Mouse (Mus musculus) intestine, embryonic 15.5 days (tissue): ENCODE results near the gene Siah2. TPM values are rescaled to one million over a fixed set of nuclear protein-coding genes. Genes with fewer than 3 reads are reported as not detected.
A peak's percentile ranks its signal among the peaks of the same experiment; 100 is the strongest.

Source experiments
- ATAC-seq: fragments of 200-750 bp; cut with Nextera tagmentation; 2 replicates; pipeline ENCODE4 v1.8.0; 2017; ENCODE audit warnings: moderate TSS enrichment, moderate library complexity
- H3K27ac ChIP-seq: fragments of 300-500 bp; sonication (generic); 2 replicates; pipeline ENCODE4 v1.5.1; 2015; ENCODE audit warnings: mild to moderate bottlenecking, inconsistent platforms
- H3K27me3 ChIP-seq: fragments of 300-500 bp; sonication (generic); replicated peaks from 2 replicates; pipeline ENCODE4 v1.6.1; 2015; ENCODE audit warnings: inconsistent platforms
- H3K36me3 ChIP-seq: fragments of 300-500 bp; sonication (generic); 2 replicates; pipeline ENCODE4 v1.6.1; 2015; ENCODE audit warnings: inconsistent platforms
- H3K4me1 ChIP-seq: fragments of 300-500 bp; sonication (generic); replicated peaks from 2 replicates; pipeline ENCODE4 v1.6.1; 2015; ENCODE audit warnings: inconsistent platforms
- H3K4me2 ChIP-seq: fragments of 300-500 bp; sonication (generic); replicated peaks from 2 replicates; pipeline ENCODE4 v1.6.1; 2015; ENCODE audit warnings: mild to moderate bottlenecking, inconsistent platforms
- H3K4me3 ChIP-seq: fragments of 300-500 bp; sonication (generic); replicated peaks from 2 replicates; pipeline ENCODE4 v1.5.1; 2015; ENCODE audit warnings: inconsistent platforms
- H3K9ac ChIP-seq: fragments of 300-500 bp; sonication (generic); 2 replicates; pipeline ENCODE4 v1.6.1; 2015; ENCODE audit warnings: inconsistent platforms
- H3K9me3 ChIP-seq: fragments of 300-500 bp; sonication (generic); 2 replicates; pipeline ENCODE4 v1.6.1; 2016; ENCODE audit warnings: inconsistent platforms
- WGBS: fragments of 180-500 bp; shearing (Covaris S2); methylation state at CpG from one replicate; pipeline ENCODE4 v1.1.7; 2015; 5-methylcytosine and 5-hydroxymethylcytosine counted together
- polyA plus RNA-seq: library from polyadenylated mRNA; unstranded; fragments of >200 nt; fragmentation: Nextera tagmentation; extraction: Ambion mirVana; gene quantifications from 2 replicates; pipeline ENCODE4 v1.2.1, GENCODE M21; 2015

Siah2 gene
- polyA plus RNA-seq, 1 experiment from 2014 or later, result 4.7 TPM

GRCm38 (mm10) chr3:58691374-58691939 is 743 bp downstream of the Siah2 start:
- H3K9ac ChIP-seq, result peak overlapping the region; percentile 80
- H3K27me3 ChIP-seq, result no peaks in the 10 kb centered on the region
- peak overlapping the region; percentile 95 for H3K4me2 ChIP-seq
- 0 out of 2 replicates have a peak, but pooled peaks cover 7% of the 10 kb centered on the region for H3K4me1 ChIP-seq
- no peaks in the 10 kb centered on the region for H3K36me3 ChIP-seq
- WGBS, result under 1% methylated on average over 52 of the region's 65 CpGs
- H3K9me3 ChIP-seq, result no peaks in the 10 kb centered on the region
- peak overlapping the region; percentile 90 for H3K27ac ChIP-seq
- peak overlapping the region; percentile 90 for H3K4me3 ChIP-seq
- peak; percentile 5 for ATAC-seq

GRCm38 (mm10) chr3:58690619-58691373 is 1.4 kb downstream of the Siah2 start:
- 0 out of 2 replicates have a peak, but pooled peaks cover 9% of the 10 kb centered on the region for H3K4me1 ChIP-seq
- peak overlapping the region; percentile 95 for H3K4me2 ChIP-seq
- H3K36me3 ChIP-seq, result no peaks in the 10 kb centered on the region
- peak overlapping the region; percentile 90 for H3K27ac ChIP-seq
- no peaks in the 10 kb centered on the region for H3K27me3 ChIP-seq
- peak; percentile 26 for ATAC-seq
- peak overlapping the region; percentile 80 for H3K9ac ChIP-seq
- H3K9me3 ChIP-seq, result no peaks in the 10 kb centered on the region
- peak overlapping the region; percentile 90 for H3K4me3 ChIP-seq
- under 1% methylated on average over 24 of the region's 24 CpGs for WGBS

- WGBS, result 53% methylated on average over 3 of the region's 3 CpGs
- ATAC-seq, result no peak
- no peak overlapping the region for H3K9ac ChIP-seq
- no peaks in the 10 kb centered on the region for H3K9me3 ChIP-seq
- no peaks in the 10 kb centered on the region for H3K36me3 ChIP-seq
- H3K27me3 ChIP-seq, result no peaks in the 10 kb centered on the region
- no peak overlapping the region for H3K27ac ChIP-seq
- H3K4me2 ChIP-seq, result no peak overlapping the region
- H3K4me1 ChIP-seq, result 0 out of 2 replicates have a peak, but pooled peaks cover 9% of the 10 kb centered on the region
- no peak overlapping the region for H3K4me3 ChIP-seq
Observed at GRCm38 (mm10) chr3:58689721-58690120, 2.5 kb downstream of the Siah2 start.

GRCm38 (mm10) chr3:58689105-58689504 is 3.1 kb downstream of the Siah2 start:
- no peaks in the 10 kb centered on the region for H3K36me3 ChIP-seq
- H3K4me3 ChIP-seq, result no peak overlapping the region
- 0 out of 2 replicates have a peak, but pooled peaks cover 9% of the 10 kb centered on the region for H3K4me1 ChIP-seq
- H3K9ac ChIP-seq, result no peak overlapping the region
- H3K9me3 ChIP-seq, result no peaks in the 10 kb centered on the region
- 78% methylated on average over 7 of the region's 7 CpGs for WGBS
- H3K27me3 ChIP-seq, result no peaks in the 10 kb centered on the region
- no peak overlapping the region for H3K27ac ChIP-seq
- no peak overlapping the region for H3K4me2 ChIP-seq
- ATAC-seq, result no peak

DNA sequence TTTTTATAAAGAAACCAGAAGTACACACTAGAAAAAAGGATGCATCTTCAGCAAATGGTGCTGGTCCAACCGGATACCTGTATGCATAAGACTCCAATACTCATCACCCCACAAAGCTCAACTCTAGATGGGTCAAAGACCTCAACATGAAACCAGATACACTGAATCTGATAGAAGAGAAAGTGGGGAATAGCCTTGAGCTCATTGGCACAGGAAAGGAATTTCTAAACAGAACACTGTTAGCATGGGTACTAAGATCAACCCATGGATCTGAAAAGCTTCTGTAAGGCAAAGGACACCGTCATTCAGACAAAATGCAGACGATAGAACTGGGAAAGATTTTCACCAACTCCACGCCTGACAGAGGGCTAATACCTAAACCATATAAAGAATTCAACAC is 3.6 kb downstream of the Siah2 start:
- Histone ChIP-seq H3K4me2 (no peak overlapping the region), H3K36me3 (no peaks in the 10 kb centered on the region), H3K4me3 (no peak overlapping the region), H3K4me1 (0 out of 2 replicates have a peak, but pooled peaks cover 9% of the 10 kb centered on the region), H3K27ac (no peak overlapping the region), H3K9me3 (no peaks in the 10 kb centered on the region), H3K9ac (no peak overlapping the region), H3K27me3 (no peaks in the 10 kb centered on the region)
- no peak for ATAC-seq
- 86% methylated on average over 4 of the region's 4 CpGs for WGBS

DNA sequence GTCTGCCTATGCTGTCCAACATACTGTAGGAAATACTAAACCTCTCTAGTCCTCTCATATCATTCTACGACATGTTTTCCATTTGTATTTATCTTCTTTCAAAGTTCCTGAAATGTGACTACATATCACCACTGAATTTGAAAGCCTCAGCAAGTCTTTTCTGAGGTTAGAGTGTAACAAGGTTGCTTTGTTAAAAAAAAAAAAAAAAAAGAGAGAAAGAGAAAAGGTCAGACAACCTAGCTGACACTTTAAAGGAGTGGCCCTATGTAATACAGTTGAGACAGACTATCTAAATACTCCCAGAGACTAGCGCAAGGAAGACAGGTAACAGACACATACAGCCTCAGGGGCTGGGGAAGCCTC is 5.3 kb downstream of the Siah2 start:
- Histone ChIP-seq H3K9me3 (no peaks in the 10 kb centered on the region), H3K9ac (no peak overlapping the region), H3K4me2 (no peak overlapping the region), H3K27ac (no peak overlapping the region), H3K36me3 (no peaks in the 10 kb centered on the region), H3K4me1 (peaks cover 9% of the 10 kb centered on the region), H3K4me3 (no peak overlapping the region), H3K27me3 (no peaks in the 10 kb centered on the region)
- 64% methylated on average over 2 of the region's 2 CpGs for WGBS
- no peak for ATAC-seq

- Histone ChIP-seq H3K36me3 (no peaks in the 10 kb centered on the region), H3K4me2 (no peak overlapping the region), H3K9ac (no peak overlapping the region), H3K4me3 (no peak overlapping the region), H3K27me3 (no peaks in the 10 kb centered on the region), H3K4me1 (peaks cover 11% of the 10 kb centered on the region), H3K9me3 (no peaks in the 10 kb centered on the region), H3K27ac (no peak overlapping the region)
- ATAC-seq, result no peak
- 75% methylated on average over 7 of the region's 7 CpGs for WGBS
Observed at GRCm38 (mm10) chr3:58686206-58686921, 5.8 kb downstream of the Siah2 start.

DNA sequence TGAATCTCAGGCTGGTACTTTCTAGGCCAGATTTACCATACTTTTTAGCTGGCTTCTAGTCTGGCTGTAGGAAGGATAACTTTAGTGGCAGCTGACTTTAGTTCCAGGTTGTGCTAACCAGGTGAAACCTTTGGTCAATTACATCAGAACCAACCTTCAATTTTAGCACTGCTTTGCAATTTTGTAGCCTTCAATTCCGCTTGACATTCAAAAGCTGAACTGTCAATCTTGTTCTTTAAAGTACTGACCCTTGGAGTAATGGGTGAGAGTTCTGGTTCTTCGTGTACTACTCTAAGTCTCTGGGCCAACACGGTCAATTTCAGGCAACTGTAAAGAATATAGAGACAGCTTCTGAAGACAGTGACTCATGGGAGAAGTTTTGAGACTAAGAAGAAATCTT is 6.8 kb downstream of the Siah2 start:
- peaks cover 17% of the 10 kb centered on the region for H3K4me1 ChIP-seq
- no peaks in the 10 kb centered on the region for H3K27me3 ChIP-seq
- no peak overlapping the region for H3K4me3 ChIP-seq
- no peak overlapping the region for H3K9ac ChIP-seq
- H3K9me3 ChIP-seq, result no peaks in the 10 kb centered on the region
- H3K4me2 ChIP-seq, result no peak overlapping the region
- no peak overlapping the region for H3K27ac ChIP-seq
- no peaks in the 10 kb centered on the region for H3K36me3 ChIP-seq
- WGBS, result 89% methylated on average over 3 of the region's 3 CpGs
- ATAC-seq, result no peak

GRCm38 (mm10) chr3:58683346-58683745 is 8.9 kb downstream of the Siah2 start:
- Histone ChIP-seq H3K9me3 (no peaks in the 10 kb centered on the region), H3K4me2 (no peak overlapping the region), H3K9ac (no peak overlapping the region), H3K27ac (no peak overlapping the region), H3K36me3 (no peaks in the 10 kb centered on the region), H3K4me1 (peaks cover 31% of the 10 kb centered on the region), H3K4me3 (no peak overlapping the region), H3K27me3 (no peaks in the 10 kb centered on the region)
- ATAC-seq, result no peak
- 74% methylated on average over 7 of the region's 7 CpGs for WGBS

DNA sequence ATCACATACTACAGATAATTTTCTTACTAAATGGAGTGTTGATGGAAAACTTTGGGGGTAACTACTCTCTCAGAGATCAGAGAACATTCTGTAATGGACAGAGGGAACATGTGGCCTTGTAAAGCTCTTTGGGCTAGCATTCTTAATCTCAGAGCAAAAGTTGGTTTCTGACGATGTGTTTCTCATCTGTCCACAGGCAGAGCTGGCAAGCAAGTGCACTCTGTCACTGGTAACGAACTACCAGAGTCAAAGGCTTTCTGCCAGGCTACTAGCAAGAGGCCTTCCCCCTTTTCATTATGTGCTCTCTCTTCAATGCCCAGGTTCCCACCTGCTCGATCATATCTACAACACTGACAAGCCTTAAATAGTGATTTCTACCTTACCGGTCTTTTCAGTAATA is 9.9 kb downstream of the Siah2 start:
- Histone ChIP-seq H3K9me3 (no peaks in the 10 kb centered on the region), H3K4me2 (no peak overlapping the region), H3K27me3 (no peaks in the 10 kb centered on the region), H3K4me3 (no peak overlapping the region), H3K36me3 (no peaks in the 10 kb centered on the region), H3K4me1 (peaks cover 35% of the 10 kb centered on the region), H3K27ac (no peak overlapping the region), H3K9ac (no peak overlapping the region)
- WGBS, result 60% methylated on average over 4 of the region's 4 CpGs
- ATAC-seq, result no peak

- no peak overlapping the region for H3K4me3 ChIP-seq
- ATAC-seq, result peak; percentile 24; the same call in 1 of the 2 replicates
- H3K27ac ChIP-seq, result no peak overlapping the region
- H3K4me1 ChIP-seq, result peaks cover 40% of the 10 kb centered on the region
- H3K36me3 ChIP-seq, result no peaks in the 10 kb centered on the region
- H3K4me2 ChIP-seq, result 0 out of 2 replicates have a peak overlapping the region, but pooled peaks have one; percentile 1
- 20% methylated on average over 2 of the region's 2 CpGs for WGBS
- no peaks in the 10 kb centered on the region for H3K9me3 ChIP-seq
- no peaks in the 10 kb centered on the region for H3K27me3 ChIP-seq
- no peak overlapping the region for H3K9ac ChIP-seq
Observed at GRCm38 (mm10) chr3:58681831-58682230, 10.4 kb downstream of the Siah2 start.

GRCm38 (mm10) chr3:58680943-58681637 is 11.1 kb downstream of the Siah2 start:
- Histone ChIP-seq H3K36me3 (no peaks in the 10 kb centered on the region), H3K9me3 (no peaks in the 10 kb centered on the region), H3K4me2 (0 out of 2 replicates have a peak overlapping the region, but pooled peaks have one; percentile 14), H3K27me3 (no peaks in the 10 kb centered on the region), H3K4me1 (peaks cover 37% of the 10 kb centered on the region), H3K27ac (0 out of 2 replicates have a peak overlapping the region, but pooled peaks have one; percentile 15), H3K4me3 (no peak overlapping the region), H3K9ac (no peak overlapping the region)
- WGBS, result 48% methylated on average over 7 of the region's 7 CpGs
- ATAC-seq, result peak; percentile 79
